Mouse (Mus musculus): ENCODE data around the gene Hoxa9. TPM values are rescaled to one million over a fixed set of nuclear protein-coding genes. Genes with fewer than 3 reads are reported as not detected.

Gene Hoxa9
- total RNA-seq, 2 experiments from 2014 or later, result not detected

GRCm38 (mm10) chr6:52205638-52206621 lies 25.0 kb downstream of the Hoxa9 start:
- no peak for DNase-seq (ENCODE audit: low spot score in 2 of 2)

- no peak for DNase-seq (ENCODE audit: low spot score in 2 of 2)
These were observed 25.7 kb downstream of the Hoxa9 start for GRCm38 (mm10) chr6:52205221-52205620.

GRCm38 (mm10) chr6:52204050-52204752 lies 26.7 kb downstream of the Hoxa9 start, which contains the start of gene Hoxa5:
Gene Hoxa5 (minus strand): TSS chr6:52204587.
- no peak for DNase-seq (ENCODE audit: low spot score in 2 of 2)

GRCm38 (mm10) chr6:52203371-52204049 lies 27.4 kb downstream of the Hoxa9 start:
- DNase-seq (ENCODE audit: low spot score in 2 of 2), result no peak

- DNase-seq (ENCODE audit: low spot score in 2 of 2), result no peak
These were observed 27.8 kb downstream of the Hoxa9 start for GRCm38 (mm10) chr6:52203121-52203370.

GRCm38 (mm10) chr6:52202362-52203120 lies 28.3 kb downstream of the Hoxa9 start:
- DNase-seq (ENCODE audit: low spot score in 2 of 2), result no peak

- DNase-seq (ENCODE audit: low spot score in 2 of 2), result no peak
These were observed 29.6 kb downstream of the Hoxa9 start for GRCm38 (mm10) chr6:52201269-52201668.

GRCm38 (mm10) chr6:52200751-52201250 lies 30.1 kb downstream of the Hoxa9 start:
- DNase-seq (ENCODE audit: low spot score in 2 of 2), result no peak

GRCm38 (mm10) chr6:52200073-52200750 lies 30.7 kb downstream of the Hoxa9 start:
- no peak for DNase-seq (ENCODE audit: low spot score in 2 of 2)

- DNase-seq (ENCODE audit: low spot score in 2 of 2), result peak in 1 of 2 experiments; percentile 46
These were observed 33.6 kb downstream of the Hoxa9 start for GRCm38 (mm10) chr6:52197271-52197670.

- no peak for DNase-seq (ENCODE audit: low spot score in 2 of 2)
These were observed 34.1 kb downstream of the Hoxa9 start for GRCm38 (mm10) chr6:52196811-52197210.

- DNase-seq (ENCODE audit: low spot score in 2 of 2), result no peak
These were observed 36.2 kb downstream of the Hoxa9 start for GRCm38 (mm10) chr6:52194690-52195089.

- no peak for DNase-seq (ENCODE audit: low spot score in 2 of 2)
These were observed 38.9 kb downstream of the Hoxa9 start for GRCm38 (mm10) chr6:52191860-52192550.

- DNase-seq (ENCODE audit: low spot score in 2 of 2), result no peak
These were observed 39.7 kb downstream of the Hoxa9 start, which contains the start of gene Hoxa4 for GRCm38 (mm10) chr6:52190906-52191810. Gene Hoxa4 (minus strand): TSS chr6:52191753.

- no peak for DNase-seq (ENCODE audit: low spot score in 2 of 2)
These were observed 40.5 kb downstream of the Hoxa9 start for GRCm38 (mm10) chr6:52190410-52190809.

GRCm38 (mm10) chr6:52189909-52190308 lies 41.0 kb downstream of the Hoxa9 start:
- no peak for DNase-seq (ENCODE audit: low spot score in 2 of 2)

- no peak for DNase-seq (ENCODE audit: low spot score in 2 of 2)
These were observed 41.7 kb downstream of the Hoxa9 start for GRCm38 (mm10) chr6:52189172-52189591.

GRCm38 (mm10) chr6:52186500-52186899 lies 44.4 kb downstream of the Hoxa9 start:
- DNase-seq (ENCODE audit: low spot score in 2 of 2), result no peak

Data from layer of hippocampus, adult 18-20 months (tissue).